Mouse (Mus musculus): ENCODE measurements around the gene Cactin. TPM values are rescaled to one million over a fixed set of nuclear protein-coding genes. Genes with fewer than 3 reads are reported as not detected.

The Cactin gene
- polyA plus RNA-seq, 1 experiment from 2014 or later, result 12.4 TPM

GRCm38 (mm10) chr10:81304597-81305238, 16.2 kb upstream of the Cactin start:
- Histone ChIP-seq H3K4me2 (ENCODE audit: low read depth, low read length) (no peak overlapping the region), H3K4me3 (ENCODE audit: low read depth, low read length) (no peak overlapping the region), H3K4me1 (ENCODE audit: insufficient read depth) (peaks cover 51% of the 10 kb centered on the region), H3K27ac (ENCODE audit: low read depth) (no peak overlapping the region), H3K9me3 (ENCODE audit: low read length) (no peaks in the 10 kb centered on the region), H3K27me3 (ENCODE audit: insufficient read depth, low read length) (no peaks in the 10 kb centered on the region), H3K36me3 (replicated peaks; ENCODE audit: insufficient read depth, low read length) (peaks cover 34% of the 10 kb centered on the region), H3K9ac (replicated peaks) (no peak overlapping the region)
- DNase-seq (peak; percentile 82), ATAC-seq (peak; percentile 47)
- WGBS (ENCODE audit: insufficient replicate concordance), result 26% methylated on average over 7 of the region's 9 CpGs
- TF ChIP-seq CTCF (IDR thresholded peaks at IDR 0.05; ENCODE audit: low read depth) (peak; percentile 97), EP300 (IDR thresholded peaks at IDR 0.05; ENCODE audit: low read depth) (no peak)

GRCm38 (mm10) chr10:81305663-81306062, 15.2 kb upstream of the Cactin start:
- Histone ChIP-seq H3K27ac (ENCODE audit: low read depth) (no peak overlapping the region), H3K36me3 (replicated peaks; ENCODE audit: insufficient read depth, low read length) (peaks cover 39% of the 10 kb centered on the region), H3K9me3 (ENCODE audit: low read length) (no peaks in the 10 kb centered on the region), H3K9ac (replicated peaks) (no peak overlapping the region), H3K4me3 (ENCODE audit: low read depth, low read length) (no peak overlapping the region), H3K4me2 (ENCODE audit: low read depth, low read length) (no peak overlapping the region), H3K27me3 (ENCODE audit: insufficient read depth, low read length) (no peaks in the 10 kb centered on the region), H3K4me1 (ENCODE audit: insufficient read depth) (peaks cover 42% of the 10 kb centered on the region)
- no peak for DNase-seq
- ATAC-seq, result no peak
- no peak for TF ChIP-seq EP300 (IDR thresholded peaks at IDR 0.05; ENCODE audit: low read depth)
- TF ChIP-seq CTCF (IDR thresholded peaks at IDR 0.05; ENCODE audit: low read depth), result no peak
- 92% methylated on average over 14 of the region's 14 CpGs for WGBS (ENCODE audit: insufficient replicate concordance)

- no peak overlapping the region for H3K4me2 ChIP-seq (ENCODE audit: low read depth, low read length)
- H3K4me1 ChIP-seq (ENCODE audit: insufficient read depth), result peaks cover 36% of the 10 kb centered on the region
- no peak overlapping the region for H3K27ac ChIP-seq (ENCODE audit: low read depth)
- H3K36me3 ChIP-seq (replicated peaks; ENCODE audit: insufficient read depth, low read length), result peaks cover 45% of the 10 kb centered on the region
- ATAC-seq (no peak), DNase-seq (no peak)
- no peak overlapping the region for H3K4me3 ChIP-seq (ENCODE audit: low read depth, low read length)
- no peak overlapping the region for H3K9ac ChIP-seq (replicated peaks)
- WGBS (ENCODE audit: insufficient replicate concordance), result 83% methylated on average over 12 of the region's 12 CpGs
- TF ChIP-seq CTCF (IDR thresholded peaks at IDR 0.05; ENCODE audit: low read depth), result no peak
- TF ChIP-seq EP300 (IDR thresholded peaks at IDR 0.05; ENCODE audit: low read depth), result no peak
- no peaks in the 10 kb centered on the region for H3K9me3 ChIP-seq (ENCODE audit: low read length)
- no peaks in the 10 kb centered on the region for H3K27me3 ChIP-seq (ENCODE audit: insufficient read depth, low read length)
These were observed 14.7 kb upstream of the Cactin start for GRCm38 (mm10) chr10:81306173-81306668.

- DNase-seq (no peak), ATAC-seq (no peak)
- Histone ChIP-seq H3K4me3 (ENCODE audit: low read depth, low read length) (no peak overlapping the region), H3K27ac (ENCODE audit: low read depth) (no peak overlapping the region), H3K36me3 (replicated peaks; ENCODE audit: insufficient read depth, low read length) (peaks cover 51% of the 10 kb centered on the region), H3K4me1 (ENCODE audit: insufficient read depth) (peaks cover 28% of the 10 kb centered on the region), H3K9ac (replicated peaks) (no peak overlapping the region), H3K4me2 (ENCODE audit: low read depth, low read length) (no peak overlapping the region), H3K27me3 (ENCODE audit: insufficient read depth, low read length) (no peaks in the 10 kb centered on the region), H3K9me3 (ENCODE audit: low read length) (no peaks in the 10 kb centered on the region)
- TF ChIP-seq CTCF (IDR thresholded peaks at IDR 0.05; ENCODE audit: low read depth) (no peak), EP300 (IDR thresholded peaks at IDR 0.05; ENCODE audit: low read depth) (no peak)
- 89% methylated on average over 21 of the region's 21 CpGs for WGBS (ENCODE audit: insufficient replicate concordance)
These were observed 13.8 kb upstream of the Cactin start for GRCm38 (mm10) chr10:81306837-81307682.

GRCm38 (mm10) chr10:81309571-81309970, 11.3 kb upstream of the Cactin start:
- peaks cover 64% of the 10 kb centered on the region for H3K36me3 ChIP-seq (replicated peaks; ENCODE audit: insufficient read depth, low read length)
- H3K4me3 ChIP-seq (ENCODE audit: low read depth, low read length), result no peak overlapping the region
- no peaks in the 10 kb centered on the region for H3K9me3 ChIP-seq (ENCODE audit: low read length)
- H3K27me3 ChIP-seq (ENCODE audit: insufficient read depth, low read length), result no peaks in the 10 kb centered on the region
- TF ChIP-seq EP300 (IDR thresholded peaks at IDR 0.05; ENCODE audit: low read depth) (no peak), CTCF (IDR thresholded peaks at IDR 0.05; ENCODE audit: low read depth) (no peak)
- no peak overlapping the region for H3K27ac ChIP-seq (ENCODE audit: low read depth)
- H3K4me2 ChIP-seq (ENCODE audit: low read depth, low read length), result no peak overlapping the region
- 76% methylated on average over 5 of the region's 5 CpGs for WGBS (ENCODE audit: insufficient replicate concordance)
- ATAC-seq, result no peak
- H3K9ac ChIP-seq (replicated peaks), result no peak overlapping the region
- no peak for DNase-seq
- peaks cover 2% of the 10 kb centered on the region for H3K4me1 ChIP-seq (ENCODE audit: insufficient read depth)

- Histone ChIP-seq H3K4me2 (ENCODE audit: low read depth, low read length) (no peak overlapping the region), H3K36me3 (replicated peaks; ENCODE audit: insufficient read depth, low read length) (peaks cover 54% of the 10 kb centered on the region), H3K4me3 (ENCODE audit: low read depth, low read length) (no peak overlapping the region), H3K4me1 (ENCODE audit: insufficient read depth) (peaks cover 17% of the 10 kb centered on the region), H3K9me3 (ENCODE audit: low read length) (no peaks in the 10 kb centered on the region), H3K9ac (replicated peaks) (no peak overlapping the region), H3K27me3 (ENCODE audit: insufficient read depth, low read length) (no peaks in the 10 kb centered on the region), H3K27ac (ENCODE audit: low read depth) (no peak overlapping the region)
- DNase-seq (no peak), ATAC-seq (no peak)
- WGBS (ENCODE audit: insufficient replicate concordance), result 94% methylated on average over 13 of the region's 13 CpGs
- no peak for TF ChIP-seq CTCF (IDR thresholded peaks at IDR 0.05; ENCODE audit: low read depth)
- TF ChIP-seq EP300 (IDR thresholded peaks at IDR 0.05; ENCODE audit: low read depth), result no peak
These were observed 7.3 kb upstream of the Cactin start for GRCm38 (mm10) chr10:81313581-81313980.
